Mouse (Mus musculus): ENCODE measurements at regions not wholly inside any gene's neighbourhood (a gene's known extent, or its start where the extent isn't known, plus 50 kb on each side); places are given as distances from the start of the nearest gene placed in this dataset.
"Not testable (repeated sequence)": the region's sequence is repeated elsewhere in the genome, so short reads cannot be mapped to it uniquely, and the experiment has no call there.

DNA sequence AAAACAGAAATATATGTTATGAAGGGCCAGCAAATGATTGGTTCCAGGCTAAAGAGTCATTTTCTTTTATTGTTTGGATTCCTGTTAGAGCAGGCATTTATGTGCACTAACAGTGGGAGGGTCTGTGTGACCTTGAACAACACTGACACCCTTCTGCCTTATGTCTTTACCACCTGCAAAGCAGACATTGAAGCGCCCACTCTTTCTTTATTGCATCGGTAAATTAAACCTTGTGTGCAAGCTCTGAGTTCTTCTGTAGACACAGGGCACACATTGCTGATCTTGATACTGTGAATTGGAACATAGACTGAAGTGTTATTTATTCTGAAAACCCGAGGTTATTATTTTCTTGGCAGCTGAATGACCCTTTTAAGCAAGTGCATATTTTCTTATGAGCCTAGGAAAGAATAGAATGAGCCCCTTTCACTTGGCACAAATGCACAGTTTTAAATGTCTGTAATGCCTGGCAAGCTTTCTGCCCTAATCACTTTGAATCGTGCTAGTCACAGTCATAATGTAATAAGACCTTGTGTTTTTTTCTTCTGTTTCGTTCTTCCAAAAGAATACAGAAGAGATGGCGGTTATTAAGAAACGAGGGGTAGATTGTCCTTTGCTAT, 125.1 kb upstream of the Cobl start:
- Histone ChIP-seq H3K4me3 (ENCODE audit: low read length) (no peak overlapping the region), H3K9ac (ENCODE audit: low read depth, low read length) (no peak overlapping the region), H3K36me3 (ENCODE audit: control insufficient read depth, insufficient read depth, low read length) (no peaks in the 10 kb centered on the region), H3K4me2 (replicated peaks; ENCODE audit: low read depth, low read length) (no peak overlapping the region), H3K9me3 (ENCODE audit: control insufficient read depth, low read length) (no peaks in the 10 kb centered on the region), H3K27ac (ENCODE audit: low read depth, low read length) (no peak overlapping the region), H3K4me1 (ENCODE audit: control insufficient read depth, insufficient read depth, low read length) (no peaks in the 10 kb centered on the region), H3K27me3 (ENCODE audit: control insufficient read depth, insufficient read depth, low read length) (no peaks in the 10 kb centered on the region)
- 82% methylated on average over 7 of the region's 7 CpGs for WGBS
- no peak for ATAC-seq (ENCODE audit: low FRiP score, low TSS enrichment)

DNA sequence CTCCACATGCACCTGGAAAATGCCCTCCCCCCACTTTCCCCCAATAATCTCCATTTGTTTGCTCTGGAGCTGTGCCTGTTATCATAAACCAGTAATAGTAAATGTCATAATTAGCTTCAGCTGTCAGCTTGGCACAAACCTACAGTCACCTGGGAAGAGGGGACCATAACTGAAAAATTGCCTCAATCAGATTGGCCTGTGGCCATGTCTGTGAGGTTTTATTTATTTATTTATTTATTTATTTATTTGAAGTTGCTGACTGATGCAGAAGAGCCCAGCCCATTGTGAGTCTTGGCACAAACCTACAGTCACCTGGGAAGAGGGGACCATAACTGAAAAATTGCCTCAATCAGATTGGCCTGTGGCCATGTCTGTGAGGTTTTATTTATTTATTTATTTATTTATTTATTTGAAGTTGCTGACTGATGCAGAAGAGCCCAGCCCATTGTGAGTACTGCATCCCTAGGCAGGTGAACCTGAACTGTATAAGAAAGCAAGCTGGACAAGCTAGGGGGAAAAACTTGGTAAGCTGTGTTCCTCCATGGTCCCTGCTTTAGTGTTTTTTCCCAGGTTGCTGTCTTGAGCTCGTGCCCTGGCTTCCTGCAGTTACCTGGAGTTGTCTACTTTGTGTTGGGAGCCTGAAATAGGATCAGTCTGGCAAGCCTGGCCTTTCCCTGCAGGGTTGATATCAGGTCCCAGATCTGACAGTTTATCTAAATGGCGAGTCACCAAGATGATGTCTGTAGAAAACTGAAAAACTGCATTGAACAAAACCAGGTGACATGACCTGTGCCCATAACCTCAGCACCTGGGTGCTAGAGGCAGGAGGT, 120.3 kb upstream of the Cobl start:
- H3K4me2 ChIP-seq (replicated peaks; ENCODE audit: low read depth, low read length); H3K9me3 ChIP-seq (ENCODE audit: control insufficient read depth, low read length); ATAC-seq (ENCODE audit: low FRiP score, low TSS enrichment); H3K9ac ChIP-seq (ENCODE audit: low read depth, low read length); H3K4me3 ChIP-seq (ENCODE audit: low read length); H3K4me1 ChIP-seq (ENCODE audit: control insufficient read depth, insufficient read depth, low read length); H3K27me3 ChIP-seq (ENCODE audit: control insufficient read depth, insufficient read depth, low read length); H3K27ac ChIP-seq (ENCODE audit: low read depth, low read length); H3K36me3 ChIP-seq (ENCODE audit: control insufficient read depth, insufficient read depth, low read length): not testable (repeated sequence)
- WGBS = 69% methylated on average over 2 of the region's 2 CpGs

DNA sequence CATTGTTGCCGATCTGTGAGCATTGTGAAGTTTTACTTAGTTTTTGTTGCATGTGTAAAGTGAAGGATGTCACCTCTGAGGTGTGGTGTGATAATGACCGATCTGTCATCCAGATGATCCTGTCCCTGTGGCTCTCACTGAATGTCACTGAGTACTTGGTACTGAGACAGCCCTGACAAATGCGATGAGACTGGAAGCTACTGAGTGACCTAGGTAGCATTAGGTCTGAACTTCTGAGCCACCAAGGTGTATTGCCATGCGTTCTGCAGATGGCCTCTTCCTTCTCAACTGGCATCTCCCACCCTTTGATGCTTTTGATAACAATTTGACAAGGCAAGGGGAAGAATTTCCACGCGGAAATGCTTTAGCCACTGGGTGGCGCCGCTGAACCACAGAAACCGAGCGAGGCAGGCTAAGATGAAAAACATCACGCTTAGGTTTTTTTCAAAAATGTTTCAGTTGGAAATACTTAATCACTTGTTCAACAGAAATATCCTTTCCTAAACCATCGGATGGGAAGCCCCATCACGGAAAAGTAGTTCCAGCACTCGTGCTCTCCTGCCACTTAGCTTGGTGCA, 114.3 kb upstream of the Cobl start:
- no peak overlapping the region for H3K4me2 ChIP-seq (replicated peaks; ENCODE audit: low read depth, low read length)
- H3K4me3 ChIP-seq (ENCODE audit: low read length) = no peak overlapping the region
- H3K9ac ChIP-seq (ENCODE audit: low read depth, low read length) = no peak overlapping the region
- WGBS = 34% methylated on average over 14 of the region's 14 CpGs
- no peaks in the 10 kb centered on the region for H3K4me1 ChIP-seq (ENCODE audit: control insufficient read depth, insufficient read depth, low read length)
- no peak overlapping the region for H3K27ac ChIP-seq (ENCODE audit: low read depth, low read length)
- ATAC-seq (ENCODE audit: low FRiP score, low TSS enrichment) = no peak
- H3K36me3 ChIP-seq (ENCODE audit: control insufficient read depth, insufficient read depth, low read length) = no peaks in the 10 kb centered on the region
- no peaks in the 10 kb centered on the region for H3K9me3 ChIP-seq (ENCODE audit: control insufficient read depth, low read length)
- no peaks in the 10 kb centered on the region for H3K27me3 ChIP-seq (ENCODE audit: control insufficient read depth, insufficient read depth, low read length)

DNA sequence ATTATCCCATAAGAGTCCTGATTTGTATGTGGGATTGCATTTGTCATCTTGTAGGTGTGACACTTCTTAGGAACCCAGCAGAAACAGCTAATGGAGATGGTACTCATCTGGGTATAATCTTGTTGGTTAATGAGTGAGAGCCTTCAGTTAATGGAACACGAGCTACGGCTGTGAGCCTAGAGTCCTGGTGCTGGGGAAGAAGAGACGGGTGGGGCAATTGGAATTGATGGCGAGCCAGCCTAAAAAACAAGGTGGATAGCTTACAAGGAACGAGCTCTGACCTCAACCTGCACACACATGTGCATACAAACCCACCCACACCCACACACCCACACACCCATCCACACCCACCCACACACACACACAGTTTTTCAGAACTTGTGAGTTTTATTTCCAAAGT, 94.9 kb upstream of the Cobl start:
- WGBS = 70% methylated on average over 5 of the region's 5 CpGs

DNA sequence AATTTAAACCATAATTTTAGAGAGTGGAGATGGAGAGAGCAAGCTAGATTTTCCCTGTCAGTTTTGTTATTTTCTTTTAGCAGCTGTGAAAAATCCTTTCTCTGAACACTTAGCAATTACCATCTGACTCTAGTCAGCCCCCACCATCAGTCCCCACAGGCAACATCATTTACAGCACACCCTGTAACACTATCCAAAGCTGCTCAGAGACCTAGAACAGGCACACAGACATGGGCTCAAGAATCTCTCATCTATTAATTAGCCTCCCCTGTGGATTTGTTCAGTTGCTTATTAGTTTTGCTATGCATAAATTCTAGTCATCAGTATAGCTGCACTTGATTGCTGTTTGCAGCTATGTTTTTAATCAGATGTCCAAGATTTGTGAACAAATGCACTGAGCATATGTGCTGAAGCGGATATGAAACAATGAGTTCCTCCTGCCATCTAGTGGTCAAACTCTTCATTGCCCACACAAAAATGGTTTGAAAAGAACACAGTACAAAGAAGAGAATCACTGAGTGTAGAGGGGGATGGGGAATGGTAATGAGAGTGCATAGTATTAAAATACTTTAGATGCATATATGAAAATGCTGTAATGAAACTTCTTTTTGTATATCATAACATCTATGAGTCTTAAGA, 94.4 kb upstream of the Cobl start:
- H3K4me3 ChIP-seq (ENCODE audit: low read length) = no peak overlapping the region
- peak; percentile 77; the same call in 1 of the 2 replicates for ATAC-seq (ENCODE audit: low FRiP score, low TSS enrichment)
- H3K27ac ChIP-seq (ENCODE audit: low read depth, low read length) = no peak overlapping the region
- 36% methylated on average over 1 of the region's 1 CpGs for WGBS
- H3K4me1 ChIP-seq (ENCODE audit: control insufficient read depth, insufficient read depth, low read length) = no peaks in the 10 kb centered on the region
- H3K36me3 ChIP-seq (ENCODE audit: control insufficient read depth, insufficient read depth, low read length) = no peaks in the 10 kb centered on the region
- H3K27me3 ChIP-seq (ENCODE audit: control insufficient read depth, insufficient read depth, low read length) = no peaks in the 10 kb centered on the region
- no peak overlapping the region for H3K4me2 ChIP-seq (replicated peaks; ENCODE audit: low read depth, low read length)
- no peaks in the 10 kb centered on the region for H3K9me3 ChIP-seq (ENCODE audit: control insufficient read depth, low read length)
- H3K9ac ChIP-seq (ENCODE audit: low read depth, low read length) = no peak overlapping the region

More for the DNA sequence above, 94.9 kb upstream of the Cobl start:
- Histone ChIP-seq H3K9me3 (ENCODE audit: control insufficient read depth, low read length) (no peaks in the 10 kb centered on the region), H3K4me3 (ENCODE audit: low read length) (no peak overlapping the region), H3K4me1 (ENCODE audit: control insufficient read depth, insufficient read depth, low read length) (no peaks in the 10 kb centered on the region), H3K4me2 (replicated peaks; ENCODE audit: low read depth, low read length) (no peak overlapping the region), H3K9ac (ENCODE audit: low read depth, low read length) (no peak overlapping the region), H3K27ac (ENCODE audit: low read depth, low read length) (no peak overlapping the region), H3K27me3 (ENCODE audit: control insufficient read depth, insufficient read depth, low read length) (no peaks in the 10 kb centered on the region), H3K36me3 (ENCODE audit: control insufficient read depth, insufficient read depth, low read length) (no peaks in the 10 kb centered on the region)
- ATAC-seq (ENCODE audit: low FRiP score, low TSS enrichment) = no peak

DNA sequence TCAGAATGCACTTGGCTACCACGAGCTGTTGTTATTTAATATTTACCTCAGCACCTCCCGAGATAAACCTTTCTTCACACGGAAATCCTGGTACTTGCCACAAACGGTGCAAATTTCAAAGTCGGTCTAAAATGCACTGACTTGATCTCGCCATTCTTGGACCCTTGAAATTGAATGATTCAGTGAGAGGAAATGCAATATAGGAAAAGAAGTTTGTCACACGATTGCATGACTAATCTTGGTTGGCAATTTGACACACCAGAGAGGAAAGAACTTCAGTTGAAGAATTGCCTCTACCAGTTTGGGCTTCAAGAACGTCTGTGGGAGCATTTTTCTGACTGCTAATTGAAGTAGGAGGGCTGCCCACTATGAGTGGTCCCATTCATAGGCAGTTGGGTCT, 93.4 kb upstream of the Cobl start:
- no peaks in the 10 kb centered on the region for H3K9me3 ChIP-seq (ENCODE audit: control insufficient read depth, low read length)
- 79% methylated on average over 8 of the region's 8 CpGs for WGBS
- H3K36me3 ChIP-seq (ENCODE audit: control insufficient read depth, insufficient read depth, low read length) = no peaks in the 10 kb centered on the region
- H3K4me2 ChIP-seq (replicated peaks; ENCODE audit: low read depth, low read length) = no peak overlapping the region
- ATAC-seq (ENCODE audit: low FRiP score, low TSS enrichment) = no peak
- no peak overlapping the region for H3K27ac ChIP-seq (ENCODE audit: low read depth, low read length)
- no peaks in the 10 kb centered on the region for H3K27me3 ChIP-seq (ENCODE audit: control insufficient read depth, insufficient read depth, low read length)
- H3K4me3 ChIP-seq (ENCODE audit: low read length) = no peak overlapping the region
- H3K4me1 ChIP-seq (ENCODE audit: control insufficient read depth, insufficient read depth, low read length) = no peaks in the 10 kb centered on the region
- H3K9ac ChIP-seq (ENCODE audit: low read depth, low read length) = no peak overlapping the region

DNA sequence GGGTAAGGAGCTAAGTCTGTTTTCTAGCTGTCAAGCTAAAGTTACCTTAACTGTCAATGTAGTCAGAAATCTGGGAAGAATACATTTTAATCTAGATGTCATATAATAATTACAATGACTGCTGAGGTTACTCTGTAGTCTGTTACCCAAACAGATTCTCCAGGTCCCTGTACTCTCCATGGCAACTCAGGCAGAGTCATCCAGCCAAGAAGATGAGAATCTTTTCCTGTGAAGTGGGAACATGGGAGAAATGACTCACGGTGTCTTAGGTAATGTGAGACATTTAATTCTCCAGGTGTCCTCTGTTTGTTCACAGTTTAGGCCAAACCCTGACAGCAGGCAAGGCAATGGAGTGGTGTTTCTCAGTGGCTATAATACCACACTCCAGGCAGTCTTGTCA, 81.0 kb upstream of the Cobl start:
- ATAC-seq (ENCODE audit: low FRiP score, low TSS enrichment) = no peak
- 49% methylated on average over 1 of the region's 1 CpGs for WGBS
- no peak overlapping the region for H3K4me2 ChIP-seq (replicated peaks; ENCODE audit: low read depth, low read length)
- H3K4me1 ChIP-seq (ENCODE audit: control insufficient read depth, insufficient read depth, low read length) = no peaks in the 10 kb centered on the region
- no peak overlapping the region for H3K9ac ChIP-seq (ENCODE audit: low read depth, low read length)
- no peaks in the 10 kb centered on the region for H3K27me3 ChIP-seq (ENCODE audit: control insufficient read depth, insufficient read depth, low read length)
- H3K4me3 ChIP-seq (ENCODE audit: low read length) = no peak overlapping the region
- H3K27ac ChIP-seq (ENCODE audit: low read depth, low read length) = no peak overlapping the region
- H3K9me3 ChIP-seq (ENCODE audit: control insufficient read depth, low read length) = no peaks in the 10 kb centered on the region
- H3K36me3 ChIP-seq (ENCODE audit: control insufficient read depth, insufficient read depth, low read length) = no peaks in the 10 kb centered on the region

DNA sequence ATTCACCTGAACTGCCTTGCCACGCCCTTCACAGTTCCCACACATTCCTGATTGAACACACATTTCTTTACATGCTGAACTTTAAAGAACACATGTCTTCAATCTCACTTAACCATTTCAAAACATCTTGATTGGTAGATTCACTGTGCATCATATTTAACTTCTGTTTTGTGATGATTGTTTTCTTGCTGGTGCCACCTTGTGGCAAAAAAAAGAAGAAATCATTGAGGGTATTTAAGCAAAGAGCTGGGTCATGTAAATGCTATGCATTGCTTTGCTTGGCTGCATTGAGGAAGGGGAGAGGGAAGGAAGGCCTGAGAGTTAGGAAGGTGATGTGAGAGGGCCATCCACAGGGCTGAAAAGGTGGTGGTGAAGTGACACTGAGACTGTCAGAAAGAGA, 78.3 kb upstream of the Cobl start:
- Histone ChIP-seq H3K4me2 (replicated peaks; ENCODE audit: low read depth, low read length) (no peak overlapping the region), H3K36me3 (ENCODE audit: control insufficient read depth, insufficient read depth, low read length) (no peaks in the 10 kb centered on the region), H3K27ac (ENCODE audit: low read depth, low read length) (no peak overlapping the region), H3K9ac (ENCODE audit: low read depth, low read length) (no peak overlapping the region), H3K4me3 (ENCODE audit: low read length) (no peak overlapping the region), H3K9me3 (ENCODE audit: control insufficient read depth, low read length) (no peaks in the 10 kb centered on the region), H3K4me1 (ENCODE audit: control insufficient read depth, insufficient read depth, low read length) (no peaks in the 10 kb centered on the region), H3K27me3 (ENCODE audit: control insufficient read depth, insufficient read depth, low read length) (no peaks in the 10 kb centered on the region)
- ATAC-seq (ENCODE audit: low FRiP score, low TSS enrichment) = no peak
- 78% methylated on average over 1 of the region's 1 CpGs for WGBS
